Mouse (Mus musculus): ENCODE data around the gene Ak3.

DNA sequence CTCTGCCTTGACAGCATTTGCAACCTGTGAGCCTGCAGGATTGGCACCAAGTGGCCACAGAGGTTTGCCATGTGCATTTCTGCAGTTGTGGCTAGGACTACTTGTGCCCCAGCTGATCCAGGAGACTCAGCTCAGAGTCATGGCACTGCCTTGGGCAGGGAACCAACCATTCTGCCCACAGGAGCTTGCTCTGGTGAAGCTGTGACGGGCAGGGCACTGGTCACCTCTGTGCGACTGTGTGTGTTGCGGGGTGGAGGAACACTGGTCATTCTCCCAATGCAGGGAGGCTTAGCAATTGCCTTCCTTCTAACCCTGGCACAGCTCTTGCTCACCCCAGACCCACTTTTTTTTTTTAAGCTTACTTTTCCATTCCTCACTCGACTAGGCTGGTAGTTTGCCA, 7.7 kb upstream of the Ak3 start:
- TF ChIP-seq POLR2A (IDR thresholded peaks at IDR 0.05; ENCODE audit: low read depth, low read length) (no peak), CTCF (IDR thresholded peaks at IDR 0.05; ENCODE audit: borderline replicate concordance, insufficient read depth, low read length) (no peak)

Data from embryonic fibroblast, embryonic 13.5 days (primary cell).